Mouse (Mus musculus) CD4-positive, CD25-positive, alpha-beta regulatory T cell, adult 2 months (primary cell): ENCODE measurements around the gene 2010300C02Rik.

Experiments used
- DNase-seq: peaks from one replicate; pipeline ENCODE4 v3.0.0-alpha.2; 2012; ENCODE audit warnings: low read depth, low spot score

2010300C02Rik gene

GRCm38 (mm10) chr1:37711596-37712356 lies 8.1 kb downstream of the 2010300C02Rik start:
- DNase-seq, result no peak

GRCm38 (mm10) chr1:37711082-37711481 lies 8.8 kb downstream of the 2010300C02Rik start:
- no peak for DNase-seq

- DNase-seq, result no peak
Measured at GRCm38 (mm10) chr1:37709736-37710135, 10.1 kb downstream of the 2010300C02Rik start.

- DNase-seq, result no peak
Measured at GRCm38 (mm10) chr1:37708270-37708955, 11.5 kb downstream of the 2010300C02Rik start.

GRCm38 (mm10) chr1:37702326-37702725 lies 17.6 kb downstream of the 2010300C02Rik start:
- DNase-seq, result no peak

- no peak for DNase-seq
Measured at GRCm38 (mm10) chr1:37698852-37699439, 20.9 kb downstream of the 2010300C02Rik start.

GRCm38 (mm10) chr1:37698186-37698839 lies 21.6 kb downstream of the 2010300C02Rik start:
- peak; percentile 16 for DNase-seq

GRCm38 (mm10) chr1:37696918-37697317 lies 23.0 kb downstream of the 2010300C02Rik start:
- DNase-seq, result peak; percentile 9

GRCm38 (mm10) chr1:37695732-37696131 lies 24.2 kb downstream of the 2010300C02Rik start:
- DNase-seq, result no peak

- no peak for DNase-seq
Measured at GRCm38 (mm10) chr1:37694417-37694816, 25.5 kb downstream of the 2010300C02Rik start.

GRCm38 (mm10) chr1:37691179-37691578 lies 28.7 kb downstream of the 2010300C02Rik start:
- DNase-seq, result peak; percentile 76

- DNase-seq, result peak; percentile 30
Measured at GRCm38 (mm10) chr1:37690665-37691064, 29.2 kb downstream of the 2010300C02Rik start.

GRCm38 (mm10) chr1:37689730-37690129 lies 30.2 kb downstream of the 2010300C02Rik start:
- no peak for DNase-seq

- no peak for DNase-seq
Measured at GRCm38 (mm10) chr1:37688351-37688750, 31.5 kb downstream of the 2010300C02Rik start.

- DNase-seq, result no peak
Measured at GRCm38 (mm10) chr1:37687515-37687914, 32.4 kb downstream of the 2010300C02Rik start.

GRCm38 (mm10) chr1:37686953-37687441 lies 32.9 kb downstream of the 2010300C02Rik start:
- DNase-seq, result no peak

- DNase-seq, result peak; percentile 82
Measured at GRCm38 (mm10) chr1:37678327-37679123, 41.4 kb downstream of the 2010300C02Rik start.

- DNase-seq, result no peak
Measured at GRCm38 (mm10) chr1:37676967-37677512, 42.8 kb downstream of the 2010300C02Rik start.

- DNase-seq, result no peak
Measured at GRCm38 (mm10) chr1:37675444-37675843, 44.4 kb downstream of the 2010300C02Rik start.

GRCm38 (mm10) chr1:37674266-37674665 lies 45.6 kb downstream of the 2010300C02Rik start:
- no peak for DNase-seq

GRCm38 (mm10) chr1:37671316-37671715 lies 48.6 kb downstream of the 2010300C02Rik start:
- no peak for DNase-seq
